Mouse (Mus musculus) MEL (cell line): ENCODE measurements at regions not wholly inside any gene's neighbourhood (a gene's known extent, or its start where the extent isn't known, plus 50 kb on each side); places are given as distances from the start of the nearest gene placed in this dataset.

Experiments used
- CTCF ChIP-seq, 3 experiments: IDR thresholded peaks in 2 of 3; conservative IDR thresholded peaks in 1 of 3; 2 replicates each; pipeline ENCODE4 v1.5.1; 2011 to 2012; ENCODE audit warnings: low read length in 3 of 3, low read depth in 2 of 3, mild to moderate bottlenecking in 2 of 3, improper control_type of control experiment in 1 of 3, inconsistent platforms in 1 of 3, mixed read lengths in 1 of 3, moderate library complexity in 1 of 3; ENCODE audit not compliant: control insufficient read depth in 1 of 3, insufficient read depth in 1 of 3, poor library complexity in 1 of 3, severe bottlenecking in 1 of 3
- EP300 ChIP-seq, 2 experiments: IDR thresholded peaks; 2 replicates each; pipeline ENCODE4 v1.6.1; 2011; ENCODE audit warnings: improper control_type of control experiment in 2 of 2, low read length in 2 of 2, low read depth in 1 of 2, mild to moderate bottlenecking in 1 of 2
- MYC ChIP-seq: IDR thresholded peaks from 2 replicates; pipeline ENCODE4 v1.6.1; 2011; ENCODE audit warnings: low read depth, mild to moderate bottlenecking, low read length, improper control_type of control experiment, moderate library complexity
- POLR2A ChIP-seq, 2 experiments: IDR thresholded peaks; 2 replicates each; pipeline ENCODE4 v1.6.1; 2011 to 2012; ENCODE audit warnings: low read length in 2 of 2, mild to moderate bottlenecking in 2 of 2, control low read depth in 1 of 2, improper control_type of control experiment in 1 of 2, low read depth in 1 of 2, moderate library complexity in 1 of 2; ENCODE audit not compliant: control insufficient read depth in 1 of 2, insufficient read depth in 1 of 2, poor library complexity in 1 of 2
- USF1 ChIP-seq: IDR thresholded peaks from 2 replicates; pipeline ENCODE4 v1.6.1; 2014; ENCODE audit warnings: low read depth, mild to moderate bottlenecking, inconsistent platforms, low read length, improper control_type of control experiment, moderate library complexity

DNA sequence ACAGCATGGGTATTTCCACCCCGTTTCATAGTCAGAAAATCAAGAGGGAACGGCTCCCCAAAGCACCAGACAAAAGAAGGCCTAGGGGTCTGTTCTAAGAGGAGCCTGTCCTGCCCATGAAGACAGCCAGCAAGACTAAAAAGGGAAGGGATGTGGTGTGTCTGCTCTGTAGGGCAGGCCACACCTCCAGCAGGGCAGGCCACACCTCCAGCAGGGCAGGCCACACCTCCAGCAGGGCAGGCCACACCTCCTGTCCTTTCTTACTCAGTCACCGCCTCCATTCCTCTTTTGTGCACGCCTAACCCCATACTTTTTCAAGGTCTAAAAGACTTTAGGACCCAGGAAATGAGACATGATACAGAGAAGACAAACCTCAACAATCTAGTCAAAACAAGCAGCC lies 69.8 kb upstream of the Blcap start:
- TF ChIP-seq MYC (no peak), CTCF (IDR thresholded peaks at IDR 0.05 in 2 of 3, conservative IDR thresholded peaks at IDR 0.05 in 1 of 3; ENCODE audit: control insufficient read depth in 1 of 3, insufficient read depth in 1 of 3, low read depth in 2 of 3, low read length in 3 of 3, poor library complexity in 1 of 3, severe bottlenecking in 1 of 3) (no peak), POLR2A (IDR thresholded peaks at IDR 0.05; ENCODE audit: control insufficient read depth in 1 of 2, insufficient read depth in 1 of 2, low read depth in 1 of 2, low read length in 2 of 2, poor library complexity in 1 of 2) (no peak), EP300 (IDR thresholded peaks at IDR 0.05; ENCODE audit: low read depth in 1 of 2, low read length in 2 of 2) (no peak), USF1 (no peak)
